Mouse (Mus musculus) brain, adult 2 months (tissue): Measurements from ENCODE around the gene Zc3h12a.

Experiments
- DNase-seq: peaks from one replicate; pipeline ENCODE4 v3.0.0; 2011; ENCODE audit warnings: low read depth, low spot score

Zc3h12a gene

GRCm38 (mm10) chr4:125115710-125116089 lies 11.9 kb downstream of the Zc3h12a start:
- peak; percentile 64 for DNase-seq

GRCm38 (mm10) chr4:125115081-125115480 lies 12.6 kb downstream of the Zc3h12a start:
- DNase-seq = no peak

- DNase-seq = peak; percentile 93
These were observed 13.0 kb downstream of the Zc3h12a start for GRCm38 (mm10) chr4:125114638-125115037.

GRCm38 (mm10) chr4:125105354-125105753 lies 22.3 kb downstream of the Zc3h12a start:
- DNase-seq = no peak

- DNase-seq = peak; percentile 56
These were observed 26.3 kb downstream of the Zc3h12a start for GRCm38 (mm10) chr4:125101334-125101733.

GRCm38 (mm10) chr4:125099458-125099857 lies 28.2 kb downstream of the Zc3h12a start:
- DNase-seq = peak; percentile 86

GRCm38 (mm10) chr4:125097412-125097811 lies 30.2 kb downstream of the Zc3h12a start:
- no peak for DNase-seq

GRCm38 (mm10) chr4:125096066-125096465 lies 31.6 kb downstream of the Zc3h12a start:
- no peak for DNase-seq

- DNase-seq = peak; percentile 43
These were observed 34.6 kb downstream of the Zc3h12a start for GRCm38 (mm10) chr4:125093031-125093430.

GRCm38 (mm10) chr4:125085346-125085841 lies 42.2 kb downstream of the Zc3h12a start:
- peak; percentile 92 for DNase-seq

- DNase-seq = peak; percentile 92
These were observed 43.0 kb downstream of the Zc3h12a start, which contains the start of gene Meaf6 for GRCm38 (mm10) chr4:125084403-125085345. Gene Meaf6 (plus strand): TSS chr4:125085134.

GRCm38 (mm10) chr4:125078698-125079097 lies 48.9 kb downstream of the Zc3h12a start:
- no peak for DNase-seq

- no peak for DNase-seq
These were observed 49.9 kb downstream of the Zc3h12a start for GRCm38 (mm10) chr4:125077700-125078099.
